Mouse (Mus musculus) limb, embryonic 14.5 days (tissue): Measurements from ENCODE around the gene Brwd1. TPM values are rescaled to one million over a fixed set of nuclear protein-coding genes. Genes with fewer than 3 reads are reported as not detected.

Experiments
- ATAC-seq: fragments of 200-750 bp; cut with Nextera tagmentation; 2 replicates; pipeline ENCODE4 v1.8.0; 2017; ENCODE audit warnings: low read depth, moderate number of reproducible peaks, moderate TSS enrichment; ENCODE audit not compliant: low FRiP score
- DNase-seq: peaks from one replicate; pipeline ENCODE4 v3.0.0-alpha.2; 2015; ENCODE audit warnings: low spot score
- H3K27ac ChIP-seq: fragments of 300-500 bp; sonication (generic); replicated peaks from 2 replicates; pipeline ENCODE4 v1.5.1; 2014; ENCODE audit warnings: low read depth, mild to moderate bottlenecking, low read length, moderate library complexity, mixed read lengths
- H3K27me3 ChIP-seq: fragments of 300-500 bp; sonication (generic); 2 replicates; pipeline ENCODE4 v1.6.1; 2014; ENCODE audit warnings: low read length, mixed read lengths; ENCODE audit not compliant: control insufficient read depth, insufficient read depth
- H3K36me3 ChIP-seq: fragments of 300-500 bp; sonication (generic); 2 replicates; pipeline ENCODE4 v1.6.1; 2014; ENCODE audit warnings: mild to moderate bottlenecking, low read length, moderate library complexity, mixed read lengths; ENCODE audit not compliant: control insufficient read depth, insufficient read depth
- H3K4me1 ChIP-seq: fragments of 300-500 bp; sonication (generic); 2 replicates; pipeline ENCODE4 v1.6.1; 2014; ENCODE audit warnings: antibody characterized with exemption, low read length, mixed read lengths; ENCODE audit not compliant: control insufficient read depth, insufficient read depth
- H3K4me2 ChIP-seq: fragments of 300-500 bp; sonication (generic); replicated peaks from 2 replicates; pipeline ENCODE4 v1.6.1; 2014; ENCODE audit warnings: low read depth, mild to moderate bottlenecking, low read length, moderate library complexity; ENCODE audit not compliant: severe bottlenecking
- H3K4me3 ChIP-seq: fragments of 300-500 bp; sonication (generic); replicated peaks from 2 replicates; pipeline ENCODE4 v1.5.1; 2014; ENCODE audit warnings: low read length
- H3K9ac ChIP-seq: fragments of 300-500 bp; sonication (generic); 2 replicates; pipeline ENCODE4 v1.6.1; 2014; ENCODE audit warnings: mild to moderate bottlenecking, low read depth, low read length, moderate library complexity; ENCODE audit not compliant: severe bottlenecking
- H3K9me3 ChIP-seq: fragments of 300-500 bp; sonication (generic); 2 replicates; pipeline ENCODE4 v1.6.1; 2016; ENCODE audit warnings: low read length; ENCODE audit not compliant: control insufficient read depth
- POLR2A ChIP-seq: fragments of 200-500 bp; IDR thresholded peaks from 2 replicates; pipeline ENCODE4 v1.8.0; 2012; ENCODE audit warnings: inconsistent platforms, mild to moderate bottlenecking, moderate library complexity, borderline replicate concordance; ENCODE audit not compliant: insufficient read depth, insufficient read length; ENCODE audit errors: extremely low read depth
- WGBS: fragments of 180-500 bp; shearing (Covaris S2); extraction: QIAGEN DNeasy Blood & Tissue Kit; methylation state at CpG from one replicate; pipeline ENCODE4 v1.1.7; 2014; 5-methylcytosine and 5-hydroxymethylcytosine counted together
- polyA plus RNA-seq, 2 experiments: library from polyadenylated mRNA; depleted of rRNA in 1 of 2; stranded (reverse) in 1 of 2; unstranded in 1 of 2; fragments of >200 nt; fragmentation: Nextera tagmentation in 1 of 2; extraction: Ambion mirVana in 1 of 2; gene quantifications; 2 replicates each; pipeline versions ENCODE4 v1.2.1 to v1.2.3; 2012 to 2014

The Brwd1 gene
- polyA plus RNA-seq, 2 experiments, result 73.5 to 107 TPM

DNA sequence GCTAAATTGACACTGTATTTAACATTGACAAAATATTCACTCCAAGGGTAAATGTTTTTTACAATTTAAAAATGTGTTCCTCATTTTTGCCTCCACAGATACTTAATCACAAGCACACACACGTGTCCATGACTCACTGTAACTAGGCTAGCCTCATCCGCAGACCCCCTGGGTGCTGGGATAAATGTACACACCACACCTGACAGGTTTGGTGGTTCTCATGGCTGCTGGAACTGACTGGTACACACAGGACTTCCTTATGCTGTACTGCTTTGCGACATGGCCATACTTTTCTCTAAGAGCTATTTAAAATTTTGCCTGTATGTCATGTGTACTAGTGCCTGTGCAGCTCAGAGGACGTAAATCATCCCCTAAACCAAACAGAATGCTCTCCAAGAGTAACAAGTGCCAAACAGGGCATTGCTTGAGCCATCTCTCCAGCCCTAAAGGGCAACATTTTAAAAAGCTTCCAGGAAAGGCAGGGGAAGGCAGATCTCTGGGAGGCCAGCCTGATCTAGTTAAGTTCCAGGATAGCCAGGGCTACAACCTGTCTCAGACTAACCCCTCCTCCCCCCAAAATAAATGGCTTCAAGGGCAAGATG is 37.8 kb upstream of the Brwd1 start:
- ATAC-seq, result no peak
- Histone ChIP-seq H3K36me3 (peaks cover 40% of the 10 kb centered on the region), H3K4me3 (no peak overlapping the region), H3K9ac (no peak overlapping the region), H3K9me3 (no peaks in the 10 kb centered on the region), H3K4me2 (no peak overlapping the region), H3K4me1 (no peaks in the 10 kb centered on the region), H3K27ac (no peak overlapping the region), H3K27me3 (no peaks in the 10 kb centered on the region)
- 67% methylated on average over 4 of the region's 4 CpGs for WGBS
- DNase-seq, result no peak
- no peak for TF ChIP-seq POLR2A

GRCm38 (mm10) chr16:96114729-96115128 is 32.4 kb upstream of the Brwd1 start:
- WGBS, result 45% methylated on average over 4 of the region's 4 CpGs
- TF ChIP-seq POLR2A, result no peak
- no peak overlapping the region for H3K4me2 ChIP-seq

DNA sequence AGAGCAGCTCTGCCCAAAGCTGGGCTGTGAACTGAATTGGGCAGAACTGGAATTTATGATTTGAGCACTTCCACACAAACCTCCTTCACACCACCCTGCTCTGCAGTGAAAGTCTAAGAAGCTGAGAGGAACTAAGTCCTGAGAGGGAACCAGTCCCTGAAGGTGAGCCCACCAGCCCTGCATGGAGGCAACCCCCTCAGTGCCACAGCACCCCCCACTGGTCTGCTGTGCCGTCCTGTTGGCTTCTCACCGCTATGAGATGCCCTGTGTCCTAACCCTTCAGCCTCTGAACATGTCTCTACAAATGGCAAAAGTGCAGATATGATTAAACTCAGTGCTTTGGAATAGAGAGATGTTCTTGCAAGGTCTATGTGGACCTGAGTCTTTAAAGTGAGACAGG is 30.4 kb upstream of the Brwd1 start:
- 54% methylated on average over 2 of the region's 2 CpGs for WGBS
- no peaks in the 10 kb centered on the region for H3K9me3 ChIP-seq
- no peak overlapping the region for H3K9ac ChIP-seq
- no peaks in the 10 kb centered on the region for H3K36me3 ChIP-seq
- no peaks in the 10 kb centered on the region for H3K4me1 ChIP-seq
- no peak overlapping the region for H3K4me2 ChIP-seq
- no peaks in the 10 kb centered on the region for H3K27me3 ChIP-seq
- no peak overlapping the region for H3K4me3 ChIP-seq
- ATAC-seq (no peak), DNase-seq (no peak)
- no peak overlapping the region for H3K27ac ChIP-seq
- TF ChIP-seq POLR2A, result no peak

More at GRCm38 (mm10) chr16:96114729-96115128, 32.4 kb upstream of the Brwd1 start:
- ATAC-seq (no peak), DNase-seq (no peak)
- H3K9ac ChIP-seq, result no peak overlapping the region
- no peak overlapping the region for H3K4me3 ChIP-seq
- H3K27ac ChIP-seq, result no peak overlapping the region
- H3K36me3 ChIP-seq, result no peaks in the 10 kb centered on the region
- H3K27me3 ChIP-seq, result no peaks in the 10 kb centered on the region
- H3K4me1 ChIP-seq, result no peaks in the 10 kb centered on the region
- H3K9me3 ChIP-seq, result no peaks in the 10 kb centered on the region

DNA sequence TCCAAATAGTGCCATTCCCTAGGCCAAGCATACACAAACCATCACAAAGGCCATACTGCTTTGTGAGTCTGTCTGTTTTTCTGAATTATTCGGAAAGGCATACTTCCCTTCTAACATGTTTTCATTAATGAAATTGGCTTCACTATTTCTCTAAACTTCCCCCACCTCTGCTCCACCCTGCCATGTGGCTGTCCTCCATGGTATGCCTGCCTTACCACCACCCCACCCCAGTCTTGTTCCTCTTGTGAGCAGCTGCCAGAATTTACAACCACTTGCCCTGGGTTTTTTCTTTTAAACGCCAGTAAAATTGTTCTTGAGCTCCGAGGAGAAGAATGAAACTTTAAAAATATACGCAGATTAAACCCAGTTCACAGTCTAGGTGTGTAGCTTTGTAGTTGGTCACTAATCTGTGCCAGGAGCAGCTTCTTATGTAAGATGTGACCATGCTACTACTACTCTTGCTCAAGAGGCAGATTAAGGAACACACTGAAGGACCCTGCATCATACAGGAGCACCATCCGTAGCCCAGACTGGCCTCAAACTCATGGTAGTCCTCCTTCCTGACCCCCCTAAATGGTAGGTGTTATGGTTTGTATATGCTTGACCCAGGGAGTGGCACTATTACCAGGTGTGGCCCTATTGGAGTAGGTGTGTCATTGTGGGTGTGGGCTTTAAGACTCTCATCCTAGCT is 28.5 kb upstream of the Brwd1 start:
- WGBS, result 61% methylated on average over 5 of the region's 5 CpGs
- no peak for TF ChIP-seq POLR2A
- H3K36me3 ChIP-seq, result no peaks in the 10 kb centered on the region
- H3K9ac ChIP-seq, result no peak overlapping the region
- no peak overlapping the region for H3K4me2 ChIP-seq
- H3K27me3 ChIP-seq, result no peaks in the 10 kb centered on the region
- DNase-seq (no peak), ATAC-seq (no peak)
- H3K4me3 ChIP-seq, result no peak overlapping the region
- H3K27ac ChIP-seq, result no peak overlapping the region
- no peaks in the 10 kb centered on the region for H3K4me1 ChIP-seq
- no peaks in the 10 kb centered on the region for H3K9me3 ChIP-seq

DNA sequence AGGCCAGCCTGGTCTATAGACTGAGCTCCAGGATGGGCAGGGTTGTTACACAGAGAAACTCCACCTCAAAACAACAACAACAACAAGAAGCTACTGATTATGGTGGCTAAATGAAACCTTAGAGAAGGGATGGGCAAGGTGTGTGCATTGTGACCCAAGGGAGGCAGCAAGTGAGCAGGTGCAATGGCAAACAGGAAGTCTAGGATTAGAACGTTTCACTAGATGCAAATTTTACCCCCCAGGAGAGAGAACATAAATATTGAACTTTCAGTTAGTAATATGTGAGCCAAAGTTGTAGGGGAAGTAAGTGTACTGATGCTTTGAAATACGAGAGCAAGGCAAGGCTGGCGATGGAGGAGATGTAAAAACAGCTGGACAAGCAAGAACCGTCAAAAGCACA is 27.3 kb upstream of the Brwd1 start:
- H3K36me3 ChIP-seq, result no peaks in the 10 kb centered on the region
- H3K27ac ChIP-seq, result no peak overlapping the region
- H3K9me3 ChIP-seq, result no peaks in the 10 kb centered on the region
- H3K4me3 ChIP-seq, result no peak overlapping the region
- WGBS, result 52% methylated on average over 4 of the region's 4 CpGs
- H3K9ac ChIP-seq, result no peak overlapping the region
- ATAC-seq (no peak), DNase-seq (no peak)
- no peaks in the 10 kb centered on the region for H3K27me3 ChIP-seq
- no peak overlapping the region for H3K4me2 ChIP-seq
- no peak for TF ChIP-seq POLR2A
- no peaks in the 10 kb centered on the region for H3K4me1 ChIP-seq
